Mouse (Mus musculus) left cerebral cortex, adult 8-10 months (tissue): ENCODE results near the gene Sptbn4. TPM values are rescaled to one million over a fixed set of nuclear protein-coding genes. Genes with fewer than 3 reads are reported as not detected.

Source experiments
- DNase-seq, 2 experiments: peaks; one replicate each; pipeline ENCODE4 v3.0.0; 2022; ENCODE audit warnings: low spot score in 2 of 2
- total RNA-seq, 4 experiments: library from RNA; stranded (reverse); gene quantifications; 2 replicates each; pipeline ENCODE4 v1.2.4; 2022

Sptbn4 gene
- total RNA-seq, 4 experiments from 2014 or later = 119 to 133 (median 127) TPM

GRCm38 (mm10) chr7:27384731-27385130 lies 62.8 kb downstream of the Sptbn4 start:
- DNase-seq = no peak

- no peak for DNase-seq
Observed at GRCm38 (mm10) chr7:27384134-27384533, 63.4 kb downstream of the Sptbn4 start.

GRCm38 (mm10) chr7:27383233-27383632 lies 64.3 kb downstream of the Sptbn4 start:
- DNase-seq = no peak

GRCm38 (mm10) chr7:27381560-27381959 lies 65.9 kb downstream of the Sptbn4 start:
- DNase-seq = no peak

- DNase-seq = no peak
Observed at GRCm38 (mm10) chr7:27381009-27381408, 66.5 kb downstream of the Sptbn4 start.

GRCm38 (mm10) chr7:27379836-27380235 lies 67.7 kb downstream of the Sptbn4 start:
- DNase-seq = no peak

- DNase-seq = no peak
Observed at GRCm38 (mm10) chr7:27378431-27378830, 69.1 kb downstream of the Sptbn4 start.

GRCm38 (mm10) chr7:27375274-27375673 lies 72.2 kb downstream of the Sptbn4 start:
- DNase-seq = peak in 1 of 2 experiments; percentile 36

- DNase-seq = no peak
Observed at GRCm38 (mm10) chr7:27371715-27372462, 75.6 kb downstream of the Sptbn4 start.

GRCm38 (mm10) chr7:27369111-27369510 lies 78.4 kb downstream of the Sptbn4 start:
- DNase-seq = no peak

GRCm38 (mm10) chr7:27367976-27368375 lies 79.5 kb downstream of the Sptbn4 start:
- no peak for DNase-seq

GRCm38 (mm10) chr7:27366082-27366844 lies 81.2 kb downstream of the Sptbn4 start:
- peak in 1 of 2 experiments; percentile 32 for DNase-seq

GRCm38 (mm10) chr7:27364379-27364778 lies 83.1 kb downstream of the Sptbn4 start:
- no peak for DNase-seq

GRCm38 (mm10) chr7:27361283-27361946 lies 86.1 kb downstream of the Sptbn4 start:
- peak; percentile 94 to 99 for DNase-seq

GRCm38 (mm10) chr7:27360749-27361148 lies 86.7 kb downstream of the Sptbn4 start:
- DNase-seq = no peak

GRCm38 (mm10) chr7:27359706-27360358 lies 87.7 kb downstream of the Sptbn4 start:
- DNase-seq = no peak

GRCm38 (mm10) chr7:27359162-27359561 lies 88.3 kb downstream of the Sptbn4 start:
- DNase-seq = no peak

- no peak for DNase-seq
Observed at GRCm38 (mm10) chr7:27357595-27357978, 89.9 kb downstream of the Sptbn4 start.

GRCm38 (mm10) chr7:27356861-27357594 lies 90.5 kb downstream of the Sptbn4 start, which contains the start of gene Gm20479:
Gm20479 (minus strand) TSS chr7:27357419.
- DNase-seq = no peak

- no peak for DNase-seq
Observed at GRCm38 (mm10) chr7:27356248-27356647, 91.2 kb downstream of the Sptbn4 start.

- peak in 1 of 2 experiments; percentile 82 for DNase-seq
Observed at GRCm38 (mm10) chr7:27355745-27356240, 91.7 kb downstream of the Sptbn4 start, which contains the start of gene Shkbp1. Shkbp1 (minus strand) TSS chr7:27356019.
